Mouse (Mus musculus) cerebral cortex, adult 2 months (tissue): Measurements from ENCODE around the gene 4933402E13Rik.

ENCODE experiments used
- WGBS: fragments of 180-500 bp; shearing (Covaris S2); methylation state at CpG from one replicate; pipeline ENCODE4 v1.1.7; 2018; 5-methylcytosine and 5-hydroxymethylcytosine counted together

The 4933402E13Rik gene

GRCm38 (mm10) chrX:62283199-62283598 is at the start of gene 4933402E13Rik:
Gene 4933402E13Rik (plus strand): TSS chrX:62283499.
- WGBS, result 89% methylated on average over 8 of the region's 8 CpGs
